Mouse (Mus musculus) embryonic facial prominence, embryonic 13.5 days (tissue): ENCODE data around the gene Wars. TPM values are rescaled to one million over a fixed set of nuclear protein-coding genes. Genes with fewer than 3 reads are reported as not detected.
A peak's percentile ranks its signal among the peaks of the same experiment; 100 is the strongest.

Source experiments
- ATAC-seq: fragments of 200-750 bp; cut with Nextera tagmentation; 2 replicates; pipeline ENCODE4 v1.8.0; 2017; ENCODE audit warnings: low read depth; ENCODE audit not compliant: insufficient number of reproducible peaks, insufficient read depth, low FRiP score, low TSS enrichment
- H3K27ac ChIP-seq: fragments of 300-500 bp; sonication (generic); 2 replicates; pipeline ENCODE4 v1.5.1; 2015; ENCODE audit warnings: moderate library complexity, mild to moderate bottlenecking, inconsistent platforms
- H3K27me3 ChIP-seq: fragments of 300-500 bp; sonication (generic); 2 replicates; pipeline ENCODE4 v1.6.1; 2015; ENCODE audit warnings: mild to moderate bottlenecking, inconsistent platforms
- H3K36me3 ChIP-seq: fragments of 300-500 bp; sonication (generic); 2 replicates; pipeline ENCODE4 v1.6.1; 2015; ENCODE audit warnings: mild to moderate bottlenecking, inconsistent platforms
- H3K4me1 ChIP-seq: fragments of 300-500 bp; sonication (generic); 2 replicates; pipeline ENCODE4 v1.6.1; 2015; ENCODE audit warnings: inconsistent platforms
- H3K4me2 ChIP-seq: fragments of 300-500 bp; sonication (generic); 2 replicates; pipeline ENCODE4 v1.6.1; 2015; ENCODE audit warnings: moderate library complexity, mild to moderate bottlenecking, inconsistent platforms
- H3K4me3 ChIP-seq: fragments of 300-500 bp; sonication (generic); 2 replicates; pipeline ENCODE4 v1.5.1; 2015; ENCODE audit warnings: mild to moderate bottlenecking, inconsistent platforms
- H3K9ac ChIP-seq: fragments of 300-500 bp; sonication (generic); 2 replicates; pipeline ENCODE4 v1.6.1; 2015; ENCODE audit warnings: mild to moderate bottlenecking, inconsistent platforms
- H3K9me3 ChIP-seq: fragments of 300-500 bp; sonication (generic); 2 replicates; pipeline ENCODE4 v1.6.1; 2016; ENCODE audit warnings: inconsistent platforms
- WGBS: fragments of 180-500 bp; shearing (Covaris S2); methylation state at CpG from one replicate; pipeline ENCODE4 v1.1.7; 2015; ENCODE audit warnings: mixed read lengths; 5-methylcytosine and 5-hydroxymethylcytosine counted together
- polyA plus RNA-seq: library from polyadenylated mRNA; unstranded; fragments of >200 nt; fragmentation: Nextera tagmentation; extraction: Ambion mirVana; gene quantifications from 2 replicates; pipeline ENCODE4 v1.2.1, GENCODE M21; 2015

The Wars gene
- polyA plus RNA-seq, 1 experiment from 2014 or later: 78.6 TPM

GRCm38 (mm10) chr12:108929475-108929874 is 35.5 kb upstream of the Wars start:
- peaks cover 3% of the 10 kb centered on the region; the same call in 1 of the 2 replicates for H3K36me3 ChIP-seq
- peaks cover 14% of the 10 kb centered on the region; the same call in 1 of the 2 replicates for H3K4me1 ChIP-seq
- 61% methylated on average over 3 of the region's 3 CpGs for WGBS
- H3K4me3 ChIP-seq: no peak overlapping the region
- H3K27me3 ChIP-seq: peaks cover 23% of the 10 kb centered on the region
- no peak overlapping the region for H3K27ac ChIP-seq
- H3K4me2 ChIP-seq: no peak overlapping the region
- ATAC-seq: no peak
- H3K9me3 ChIP-seq: no peaks in the 10 kb centered on the region
- no peak overlapping the region for H3K9ac ChIP-seq

- WGBS: 80% methylated on average over 2 of the region's 2 CpGs
- H3K4me1 ChIP-seq: peaks cover 8% of the 10 kb centered on the region; the same call in 1 of the 2 replicates
- no peak for ATAC-seq
- H3K9ac ChIP-seq: no peak overlapping the region
- peaks cover 28% of the 10 kb centered on the region for H3K27me3 ChIP-seq
- no peak overlapping the region for H3K4me2 ChIP-seq
- H3K4me3 ChIP-seq: no peak overlapping the region
- H3K27ac ChIP-seq: no peak overlapping the region
- peaks cover 6% of the 10 kb centered on the region; the same call in 1 of the 2 replicates for H3K36me3 ChIP-seq
- H3K9me3 ChIP-seq: no peaks in the 10 kb centered on the region
These were observed 34.3 kb upstream of the Wars start for GRCm38 (mm10) chr12:108928249-108928648.

GRCm38 (mm10) chr12:108926606-108927111 is 32.7 kb upstream of the Wars start:
- H3K9ac ChIP-seq: no peak overlapping the region
- 58% methylated on average over 9 of the region's 11 CpGs for WGBS
- peaks cover 5% of the 10 kb centered on the region; the same call in 1 of the 2 replicates for H3K4me1 ChIP-seq
- no peak overlapping the region for H3K27ac ChIP-seq
- H3K36me3 ChIP-seq: peaks cover 6% of the 10 kb centered on the region; the same call in 1 of the 2 replicates
- H3K27me3 ChIP-seq: peaks cover 32% of the 10 kb centered on the region
- no peak overlapping the region for H3K4me2 ChIP-seq
- no peak overlapping the region for H3K4me3 ChIP-seq
- H3K9me3 ChIP-seq: no peaks in the 10 kb centered on the region
- ATAC-seq: no peak

GRCm38 (mm10) chr12:108918753-108919152 is 24.8 kb upstream of the Wars start:
- 76% methylated on average over 4 of the region's 4 CpGs for WGBS
- ATAC-seq: no peak
- H3K9me3 ChIP-seq: no peaks in the 10 kb centered on the region
- H3K4me2 ChIP-seq: no peak overlapping the region
- peaks cover 35% of the 10 kb centered on the region for H3K27me3 ChIP-seq
- no peak overlapping the region for H3K4me3 ChIP-seq
- no peak overlapping the region for H3K27ac ChIP-seq
- peaks cover 51% of the 10 kb centered on the region for H3K4me1 ChIP-seq
- no peak overlapping the region for H3K9ac ChIP-seq
- 0 out of 2 replicates have a peak, but pooled peaks cover 3% of the 10 kb centered on the region for H3K36me3 ChIP-seq

DNA sequence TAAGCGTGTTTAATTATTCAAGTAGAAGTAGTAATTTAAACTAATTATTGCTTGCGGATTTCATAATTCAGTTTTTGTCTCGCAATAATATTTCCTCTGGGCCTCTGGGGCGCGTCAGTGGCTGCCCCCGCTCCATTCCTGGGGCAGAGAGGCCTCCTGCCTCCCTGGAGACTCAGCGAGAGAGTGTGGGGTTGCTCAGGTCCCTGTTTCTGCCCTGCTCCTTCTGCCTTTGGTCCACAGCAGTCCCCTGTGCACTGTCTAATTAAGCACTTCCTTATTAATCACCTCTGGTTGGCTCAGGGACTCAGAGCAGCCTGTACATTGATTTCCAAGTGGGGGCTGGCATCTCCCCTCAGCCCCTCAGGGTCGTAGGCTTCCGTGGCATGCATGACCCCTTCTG is 23.5 kb upstream of the Wars start:
- peaks cover 41% of the 10 kb centered on the region for H3K27me3 ChIP-seq
- H3K9ac ChIP-seq: no peak overlapping the region
- no peak for ATAC-seq
- WGBS: 31% methylated on average over 9 of the region's 9 CpGs
- H3K4me2 ChIP-seq: no peak overlapping the region
- no peak overlapping the region for H3K27ac ChIP-seq
- H3K4me1 ChIP-seq: peaks cover 61% of the 10 kb centered on the region
- no peak overlapping the region for H3K4me3 ChIP-seq
- no peaks in the 10 kb centered on the region for H3K9me3 ChIP-seq
- no peaks in the 10 kb centered on the region for H3K36me3 ChIP-seq

DNA sequence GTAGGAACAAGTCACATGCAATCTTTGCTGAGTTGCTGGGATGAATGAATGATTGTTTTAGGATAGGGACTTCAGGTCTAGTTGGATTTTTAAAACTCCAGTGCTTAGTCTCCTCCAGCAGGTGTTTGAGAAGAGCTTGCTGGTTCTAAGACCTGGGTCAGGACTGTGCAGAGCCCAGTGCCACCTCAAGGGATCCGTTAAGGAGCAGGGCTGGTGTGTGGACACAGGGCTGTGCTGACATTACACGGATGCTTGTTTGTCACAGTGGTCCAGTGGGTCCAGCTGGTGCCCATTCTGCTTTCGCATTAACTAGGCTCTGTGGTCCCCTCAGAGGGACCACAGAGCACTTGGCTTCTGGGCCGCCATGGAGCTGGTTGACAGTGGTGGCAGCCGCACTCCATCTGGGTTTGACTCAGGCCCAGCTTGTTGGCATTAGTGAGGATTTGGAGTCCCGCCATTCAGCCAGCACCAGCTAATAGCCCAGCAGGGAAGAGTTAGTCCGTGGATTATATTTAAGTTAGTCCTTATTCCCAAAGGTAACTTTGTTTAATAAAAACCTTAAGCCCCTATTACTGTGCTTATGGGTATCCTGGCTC is 22.6 kb upstream of the Wars start:
- H3K4me1 ChIP-seq: peaks cover 65% of the 10 kb centered on the region
- 38% methylated on average over 7 of the region's 7 CpGs for WGBS
- ATAC-seq: no peak
- H3K4me2 ChIP-seq: no peak overlapping the region
- H3K27me3 ChIP-seq: peaks cover 51% of the 10 kb centered on the region
- no peaks in the 10 kb centered on the region for H3K36me3 ChIP-seq
- no peak overlapping the region for H3K9ac ChIP-seq
- H3K9me3 ChIP-seq: no peaks in the 10 kb centered on the region
- no peak overlapping the region for H3K27ac ChIP-seq
- no peak overlapping the region for H3K4me3 ChIP-seq

DNA sequence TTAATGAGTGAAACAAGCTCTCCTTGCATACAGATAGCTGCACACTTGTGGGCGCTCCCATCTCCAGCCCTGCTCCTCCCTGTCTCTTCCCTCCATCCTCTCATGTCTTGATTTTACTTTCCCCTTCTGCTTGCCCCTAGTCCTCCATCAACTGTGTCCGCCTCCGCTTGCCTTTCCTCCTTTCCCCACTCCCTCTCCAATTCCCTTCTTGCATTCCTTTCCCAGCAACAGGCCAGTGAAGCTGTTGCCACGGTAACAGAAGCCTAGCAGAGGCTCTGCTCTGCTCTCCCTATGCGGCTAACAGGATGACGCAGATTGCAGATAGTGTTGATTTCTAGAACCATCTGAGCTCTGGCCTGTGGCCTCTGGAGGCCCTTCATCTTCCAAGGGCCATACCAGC is 21.9 kb upstream of the Wars start:
- Histone ChIP-seq H3K27me3 (peaks cover 55% of the 10 kb centered on the region), H3K9ac (no peak overlapping the region), H3K4me3 (no peak overlapping the region), H3K27ac (no peak overlapping the region), H3K9me3 (no peaks in the 10 kb centered on the region), H3K4me2 (no peak overlapping the region), H3K4me1 (peaks cover 72% of the 10 kb centered on the region), H3K36me3 (no peaks in the 10 kb centered on the region)
- ATAC-seq: 0 out of 2 replicates have a peak, but pooled peaks have one; percentile 48
- 19% methylated on average over 6 of the region's 6 CpGs for WGBS

- H3K4me1 ChIP-seq: peaks cover 81% of the 10 kb centered on the region
- no peaks in the 10 kb centered on the region for H3K36me3 ChIP-seq
- H3K27me3 ChIP-seq: peaks cover 48% of the 10 kb centered on the region
- H3K4me3 ChIP-seq: no peak overlapping the region
- 63% methylated on average over 12 of the region's 12 CpGs for WGBS
- H3K27ac ChIP-seq: peak overlapping the region; percentile 5; the same call in 1 of the 2 replicates
- no peak; the same call in 1 of the 2 replicates for ATAC-seq
- H3K4me2 ChIP-seq: no peak overlapping the region
- no peak overlapping the region for H3K9ac ChIP-seq
- no peaks in the 10 kb centered on the region for H3K9me3 ChIP-seq
These were observed 20.9 kb upstream of the Wars start for GRCm38 (mm10) chr12:108914709-108915340.

DNA sequence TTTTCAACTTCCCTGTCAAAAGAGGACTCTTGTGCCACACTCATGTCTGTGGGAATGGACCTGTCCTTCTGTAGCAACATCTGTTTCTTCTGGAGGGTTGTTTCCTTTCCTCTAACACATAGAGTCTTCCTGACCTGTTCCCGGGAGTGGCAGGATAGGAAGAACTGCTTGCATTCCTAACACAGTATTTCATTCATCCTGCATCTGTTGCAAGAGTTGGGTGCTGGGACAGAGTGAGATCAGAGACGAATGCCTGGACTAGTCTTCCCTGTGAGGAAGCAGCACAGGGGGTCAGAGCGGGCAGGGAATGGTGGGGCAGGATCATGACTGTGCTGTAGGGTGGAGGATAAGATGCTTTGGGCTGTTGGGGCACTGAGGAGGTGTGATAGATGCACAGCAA is 20.2 kb upstream of the Wars start:
- Histone ChIP-seq H3K36me3 (no peaks in the 10 kb centered on the region), H3K9ac (no peak overlapping the region), H3K4me3 (no peak overlapping the region), H3K4me1 (peaks cover 86% of the 10 kb centered on the region), H3K27ac (0 out of 2 replicates have a peak overlapping the region, but pooled peaks have one; percentile 5), H3K27me3 (peaks cover 47% of the 10 kb centered on the region), H3K9me3 (no peaks in the 10 kb centered on the region), H3K4me2 (no peak overlapping the region)
- ATAC-seq: no peak
- 66% methylated on average over 3 of the region's 3 CpGs for WGBS

- Histone ChIP-seq H3K4me2 (no peak overlapping the region), H3K27me3 (peaks cover 49% of the 10 kb centered on the region), H3K9ac (no peak overlapping the region), H3K4me1 (peaks cover 80% of the 10 kb centered on the region), H3K27ac (no peak overlapping the region), H3K9me3 (no peaks in the 10 kb centered on the region), H3K36me3 (no peaks in the 10 kb centered on the region), H3K4me3 (no peak overlapping the region)
- 81% methylated on average over 2 of the region's 2 CpGs for WGBS
- no peak for ATAC-seq
These were observed 18.5 kb upstream of the Wars start for GRCm38 (mm10) chr12:108912442-108912841.

DNA sequence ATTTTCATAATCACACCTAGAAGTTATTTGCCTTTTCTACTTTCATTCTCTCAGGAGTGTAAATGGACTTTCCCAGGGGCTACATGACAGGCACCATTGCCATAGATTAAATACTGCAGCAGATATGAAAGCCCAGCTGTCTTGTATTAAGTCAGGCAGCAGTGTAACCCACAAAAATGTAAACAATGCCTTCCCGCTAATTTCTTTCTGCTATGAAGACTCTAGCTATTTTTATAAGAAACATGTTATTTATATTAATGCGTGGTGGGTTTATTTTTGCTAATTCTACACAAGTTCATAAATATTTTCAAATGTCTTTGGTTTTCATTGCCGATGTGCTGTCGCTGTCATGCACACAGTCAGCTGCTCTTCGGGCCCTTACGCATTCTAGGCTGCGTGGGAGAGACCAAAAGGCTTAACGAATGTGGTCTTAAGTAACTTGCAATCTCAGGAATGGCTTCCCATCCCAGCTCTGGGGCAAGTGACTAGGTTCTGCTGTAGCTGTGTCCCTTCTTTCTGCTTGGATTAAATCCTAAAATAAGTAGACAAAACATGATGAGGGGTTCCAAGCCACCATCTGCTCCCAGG is 16.0 kb upstream of the Wars start:
- ATAC-seq: no peak
- Histone ChIP-seq H3K4me2 (peak overlapping the region; percentile 22; the same call in 1 of the 2 replicates), H3K27ac (peak overlapping the region; percentile 74), H3K27me3 (peaks cover 64% of the 10 kb centered on the region), H3K36me3 (no peaks in the 10 kb centered on the region), H3K9ac (no peak overlapping the region), H3K4me3 (no peak overlapping the region), H3K9me3 (no peaks in the 10 kb centered on the region), H3K4me1 (peaks cover 67% of the 10 kb centered on the region)
- WGBS: 33% methylated on average over 8 of the region's 8 CpGs
